Comparison of ENCODE assay signal across 27 mouse cellular contexts in genomic region chr7:13264396-13264795, GRCm38 (mm10). TPM values are rescaled to one million over a fixed set of nuclear protein-coding genes. Genes with fewer than 3 reads are reported as not detected.
DNase-seq lines count a peak whose midpoint lies in the region; ATAC-seq and TF ChIP-seq lines count a peak whose summit lies in the region.
"Had no signal": no experiment of that assay in that cellular context is flagged by ENCODE, and none has a peak within 500 bp of the region (broad histone marks: within the 10 kb centered on the region; RNA-seq: fewer than 3 reads in every experiment).

No protein-coding gene starts in this region.

- TF ChIP-seq CTCF in hindbrain, postnatal 0 days (IDR thresholded peaks at IDR 0.05; ENCODE audit: low read depth) = no peak
- TF ChIP-seq CTCF in Patski (IDR thresholded peaks at IDR 0.05) = no peak

- H3K4me3 ChIP-seq in hindbrain, postnatal 0 days (ENCODE audit: low read length) = no peak overlapping the region
- no peak overlapping the region for H3K4me3 ChIP-seq in hindbrain, embryonic 13.5 days
- no peak overlapping the region for H3K4me3 ChIP-seq in neural tube, embryonic 14.5 days (ENCODE audit: low read depth, low read length)
- H3K4me3 ChIP-seq: embryonic facial prominence, embryonic 12.5 days; kidney, embryonic 15.5 days; limb, embryonic 10.5 days had no signal

- peak; percentile 12 for DNase-seq in hindbrain, postnatal 0 days (ENCODE audit: low spot score)
- DNase-seq in MN1 (ENCODE audit: low spot score) (peak; percentile 8), Patski (ENCODE audit: low read depth, low spot score) (peak; percentile 4)
- no peak for DNase-seq in right cerebral cortex, postnatal 25 days
- DNase-seq in gastrocnemius, postnatal 10 days = no peak
- DNase-seq: cerebellum, adult 8-10 months; heart, postnatal 10 days; kidney, postnatal 4 days; layer of hippocampus, adult 9-11 months; lung, adult 18-20 months; lung, postnatal 14 days; spleen, adult 18-20 months; thymus, postnatal 25 days had no signal

- no peak overlapping the region for H3K9ac ChIP-seq in hindbrain, postnatal 0 days (replicated peaks; ENCODE audit: low read length)
- H3K9ac ChIP-seq in hindbrain, embryonic 13.5 days = no peak overlapping the region
- H3K9ac ChIP-seq in neural tube, embryonic 14.5 days (replicated peaks; ENCODE audit: low read depth, low read length) = no peak overlapping the region
- H3K9ac ChIP-seq: embryonic facial prominence, embryonic 12.5 days; kidney, embryonic 15.5 days had no signal

- H3K36me3 ChIP-seq in hindbrain, postnatal 0 days (ENCODE audit: insufficient read depth, low read length) = no peaks in the 10 kb centered on the region
- peaks cover 27% of the 10 kb centered on the region for H3K36me3 ChIP-seq in hindbrain, embryonic 13.5 days
- H3K36me3 ChIP-seq in neural tube, embryonic 14.5 days (ENCODE audit: control insufficient read depth, insufficient read depth, low read length) = 0 out of 2 replicates have a peak, but pooled peaks cover 3% of the 10 kb centered on the region
- H3K36me3 ChIP-seq: kidney, embryonic 15.5 days had no signal

- WGBS in hindbrain, postnatal 0 days = 34% methylated on average over 2 of the region's 2 CpGs
- WGBS in hindbrain, embryonic 13.5 days = 45% methylated on average over 2 of the region's 2 CpGs
- 37% methylated on average over 2 of the region's 2 CpGs for WGBS in neural tube, embryonic 14.5 days

- no peaks in the 10 kb centered on the region for H3K27me3 ChIP-seq in hindbrain, postnatal 0 days (ENCODE audit: insufficient read depth, low read length)
- H3K27me3 ChIP-seq in hindbrain, embryonic 13.5 days = no peaks in the 10 kb centered on the region
- no peaks in the 10 kb centered on the region for H3K27me3 ChIP-seq in Patski
- H3K27me3 ChIP-seq in neural tube, embryonic 14.5 days (ENCODE audit: control insufficient read depth, insufficient read depth, low read length) = no peaks in the 10 kb centered on the region
- H3K27me3 ChIP-seq: embryonic facial prominence, embryonic 12.5 days; kidney, embryonic 15.5 days had no signal

- in situ Hi-C loops in Patski (cut with MboI; ENCODE audit: low pct_unique_long_range_greater_than_20kb) = no loop called here

- POLR2A ChIA-PET in Patski (lab: Charles Lee) = no interaction called here

- H3K27ac ChIP-seq in hindbrain, postnatal 0 days = no peak overlapping the region
- H3K27ac ChIP-seq in hindbrain, embryonic 13.5 days = no peak overlapping the region
- no peak overlapping the region for H3K27ac ChIP-seq in neural tube, embryonic 14.5 days (ENCODE audit: low read depth, low read length)
- H3K27ac ChIP-seq: embryonic facial prominence, embryonic 12.5 days; kidney, embryonic 15.5 days; limb, embryonic 10.5 days had no signal

- H3K9me3 ChIP-seq in hindbrain, postnatal 0 days (ENCODE audit: low read length) = no peaks in the 10 kb centered on the region
- no peaks in the 10 kb centered on the region for H3K9me3 ChIP-seq in hindbrain, embryonic 13.5 days
- no peaks in the 10 kb centered on the region for H3K9me3 ChIP-seq in neural tube, embryonic 14.5 days (ENCODE audit: control insufficient read depth, low read length)
- H3K9me3 ChIP-seq: embryonic facial prominence, embryonic 12.5 days; kidney, embryonic 15.5 days; limb, embryonic 10.5 days had no signal

- ATAC-seq in hindbrain, postnatal 0 days = peak; percentile 36; the same call in 1 of the 2 replicates
- no peak for ATAC-seq in hindbrain, embryonic 13.5 days (ENCODE audit: low FRiP score)
- peak; percentile 52 for ATAC-seq in Patski
- ATAC-seq in neural tube, embryonic 14.5 days (ENCODE audit: low read depth) = 0 out of 2 replicates have a peak, but pooled peaks have one; percentile 18
- ATAC-seq: hindbrain, embryonic 16.5 days; intestine, postnatal 0 days had no signal

- no peak overlapping the region for H3K4me2 ChIP-seq in hindbrain, postnatal 0 days (ENCODE audit: low read depth, low read length)
- no peak overlapping the region for H3K4me2 ChIP-seq in hindbrain, embryonic 13.5 days
- H3K4me2 ChIP-seq in neural tube, embryonic 14.5 days (ENCODE audit: low read depth, low read length) = no peak overlapping the region
- H3K4me2 ChIP-seq: embryonic facial prominence, embryonic 12.5 days; heart, embryonic 11.5 days; kidney, embryonic 15.5 days had no signal

- H3K4me1 ChIP-seq in hindbrain, postnatal 0 days (ENCODE audit: insufficient read depth, low read length) = no peaks in the 10 kb centered on the region
- H3K4me1 ChIP-seq in hindbrain, embryonic 13.5 days (replicated peaks) = no peaks in the 10 kb centered on the region
- H3K4me1 ChIP-seq in neural tube, embryonic 14.5 days (ENCODE audit: control insufficient read depth, insufficient read depth, low read length) = no peaks in the 10 kb centered on the region
- H3K4me1 ChIP-seq: embryonic facial prominence, embryonic 12.5 days; kidney, embryonic 15.5 days; limb, embryonic 10.5 days had no signal

- CTCF ChIA-PET in Patski (lab: Charles Lee) = no interaction called here

RNA-seq across cellular contexts. Expression of gene Lig1, which starts 12.7 kb away (rescaled TPM):
- 11.9 TPM in 2 replicates for total RNA-seq in hindbrain, postnatal 0 days (2014; rRNA removed)
- 41.7 and 45.4 TPM in 2 replicates for polyA plus RNA-seq in hindbrain, postnatal 0 days (2015; fragmentation: Nextera tagmentation; extraction: Ambion mirVana)
- 41.1 and 46.2 TPM in 2 replicates for polyA plus RNA-seq in hindbrain, embryonic 13.5 days (2015; fragmentation: Nextera tagmentation; extraction: Ambion mirVana)
- polyA plus RNA-seq in Patski (2021) = 33.2 TPM
- polyA plus RNA-seq in neural tube, embryonic 14.5 days (2014; fragmentation: Nextera tagmentation; extraction: Ambion mirVana) = 27.5 and 29.1 TPM in 2 replicates
- 10 to 100 TPM in 1 of 2 experiments, 1 to 10 TPM in 1; 9.6 to 16.5 TPM for total RNA-seq in gastrocnemius, postnatal 10 days (2021)

RNA-seq across cellular contexts. Expression of gene Zswim9, which starts 14.1 kb away (rescaled TPM):
- total RNA-seq in hindbrain, postnatal 0 days (2014; rRNA removed) = 7.2 and 7.9 TPM in 2 replicates
- polyA plus RNA-seq in hindbrain, postnatal 0 days (2015; fragmentation: Nextera tagmentation; extraction: Ambion mirVana) = 7.3 and 8.6 TPM in 2 replicates
- 14.6 and 15.9 TPM in 2 replicates for polyA plus RNA-seq in hindbrain, embryonic 13.5 days (2015; fragmentation: Nextera tagmentation; extraction: Ambion mirVana)
- polyA plus RNA-seq in Patski (2021) = 12.0 TPM
- polyA plus RNA-seq in neural tube, embryonic 14.5 days (2014; fragmentation: Nextera tagmentation; extraction: Ambion mirVana) = 4.9 and 5.8 TPM in 2 replicates
- 1 to 10 TPM; 5.4 to 7.0 TPM for total RNA-seq in gastrocnemius, postnatal 10 days (2021)

RNA-seq across cellular contexts. Expression of gene Vmn1r89, which starts 51.6 kb away (rescaled TPM):
- total RNA-seq in hindbrain, postnatal 0 days (2014; rRNA removed) = not detected in 2 replicates
- not detected in 2 replicates for polyA plus RNA-seq in hindbrain, postnatal 0 days (2015; fragmentation: Nextera tagmentation; extraction: Ambion mirVana)
- polyA plus RNA-seq in hindbrain, embryonic 13.5 days (2015; fragmentation: Nextera tagmentation; extraction: Ambion mirVana) = not detected in 2 replicates
- polyA plus RNA-seq in Patski (2021) = not detected
- not detected in 2 replicates for polyA plus RNA-seq in neural tube, embryonic 14.5 days (2014; fragmentation: Nextera tagmentation; extraction: Ambion mirVana)
- not detected for total RNA-seq in gastrocnemius, postnatal 10 days (2021)
- total RNA-seq: adrenal gland, postnatal 4 days; common myeloid progenitor, adult 5-6 weeks; heart, postnatal 10 days; left cerebral cortex, adult 8-10 months; liver, adult 2 months; megakaryocyte, adult 5-6 weeks had no signal
- polyA plus RNA-seq: embryonic facial prominence, embryonic 12.5 days; gonadal fat pad, adult 2 months; heart, embryonic 11.5 days; hindbrain, embryonic 16.5 days; intestine, postnatal 0 days; kidney, embryonic 15.5 days; limb, embryonic 10.5 days; liver, adult 2 months had no signal

Comparison
In these comparisons a context has a peak if more than half of its experiments do, and no peak if none do; other contexts are left out.
1. DNase-seq: peak in hindbrain, postnatal 0 days (single experiment), MN1 (single experiment) and Patski (single experiment); none in right cerebral cortex, postnatal 25 days (single experiment) and gastrocnemius, postnatal 10 days (single experiment).